Mouse (Mus musculus): ENCODE data around the gene Mdk. TPM values are rescaled to one million over a fixed set of nuclear protein-coding genes. Genes with fewer than 3 reads are reported as not detected.
A peak's percentile ranks its signal among the peaks of the same experiment; 100 is the strongest.

Mdk gene
- polyA plus RNA-seq, 1 experiment from 2014 or later, result 435 TPM

DNA sequence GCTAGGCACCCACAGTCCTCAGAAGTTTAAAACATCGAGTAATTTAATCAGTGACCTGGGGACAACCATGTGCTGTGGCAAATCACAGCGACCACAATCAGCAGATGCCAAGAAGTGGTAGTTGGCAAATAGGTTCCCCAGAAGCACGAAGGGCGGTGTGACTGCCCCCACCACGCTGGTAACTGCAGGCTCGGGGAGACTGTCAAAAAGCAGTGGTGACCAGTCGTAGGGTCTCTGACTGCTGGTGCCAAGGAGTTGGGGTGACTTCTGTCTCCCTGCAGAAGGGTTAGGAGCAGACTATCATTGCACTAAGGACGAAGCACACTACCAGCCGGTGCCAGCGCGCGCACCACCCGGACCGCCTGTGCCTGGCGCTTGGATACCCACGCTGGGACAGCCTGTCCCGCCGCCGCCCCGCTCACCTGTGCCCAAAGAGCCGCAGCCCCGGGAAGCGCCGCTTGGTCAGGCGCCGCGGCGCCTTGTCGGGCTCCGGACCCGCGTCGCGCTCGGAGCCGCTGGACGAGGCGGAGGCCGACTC, 30.8 kb upstream of the Mdk start:
- peak overlapping the region; percentile 97 for H3K4me2 ChIP-seq (ENCODE audit: low read length)
- no peaks in the 10 kb centered on the region for H3K9me3 ChIP-seq (ENCODE audit: control insufficient read depth, low read length)
- no peaks in the 10 kb centered on the region for H3K36me3 ChIP-seq (ENCODE audit: control insufficient read depth, insufficient read depth, low read length)
- under 1% methylated on average over 30 of the region's 39 CpGs for WGBS
- peak overlapping the region; percentile 90 to 92 for H3K4me3 ChIP-seq (ENCODE audit: control insufficient read depth in 1 of 2, insufficient read depth in 1 of 2, low read depth in 1 of 2, low read length in 2 of 2)
- H3K9ac ChIP-seq (ENCODE audit: low read length), result peak overlapping the region; percentile 95
- H3K4me1 ChIP-seq (ENCODE audit: control insufficient read depth in 2 of 2, insufficient read depth in 2 of 2, low read length in 2 of 2), result peaks cover 32 to 45% of the 10 kb centered on the region in 2 experiments
- no peaks in the 10 kb centered on the region for H3K27me3 ChIP-seq (ENCODE audit: control insufficient read depth, insufficient read depth, low read length)
- H3K27ac ChIP-seq (replicated peaks in 1 of 2; ENCODE audit: control insufficient read depth in 1 of 2, insufficient read depth in 1 of 2, low read depth in 2 of 2, low read length in 2 of 2), result peak overlapping the region; percentile 6 to 82; a peak in 3 of 4 replicates
- no peak; the same call in 1 of the 2 replicates for ATAC-seq (ENCODE audit: insufficient number of reproducible peaks, insufficient read depth, low FRiP score, low read depth)

- Histone ChIP-seq H3K4me2 (ENCODE audit: low read length) (peak overlapping the region; percentile 97), H3K9me3 (ENCODE audit: control insufficient read depth, low read length) (no peaks in the 10 kb centered on the region), H3K9ac (ENCODE audit: low read length) (peak overlapping the region; percentile 95), H3K36me3 (ENCODE audit: control insufficient read depth, insufficient read depth, low read length) (no peaks in the 10 kb centered on the region), H3K27ac (replicated peaks in 1 of 2; ENCODE audit: control insufficient read depth in 1 of 2, insufficient read depth in 1 of 2, low read depth in 2 of 2, low read length in 2 of 2) (0 out of 4 replicates have a peak overlapping the region, but pooled peaks of 1 of the 2 experiments have one; percentile 28), H3K27me3 (ENCODE audit: control insufficient read depth, insufficient read depth, low read length) (no peaks in the 10 kb centered on the region), H3K4me3 (ENCODE audit: control insufficient read depth in 1 of 2, insufficient read depth in 1 of 2, low read depth in 1 of 2, low read length in 2 of 2) (peak overlapping the region; percentile 90 to 92), H3K4me1 (ENCODE audit: control insufficient read depth in 2 of 2, insufficient read depth in 2 of 2, low read length in 2 of 2) (peaks cover 35 to 53% of the 10 kb centered on the region in 2 experiments)
- 49% methylated on average over 4 of the region's 4 CpGs for WGBS
- no peak for ATAC-seq (ENCODE audit: insufficient number of reproducible peaks, insufficient read depth, low FRiP score, low read depth)
Measured at GRCm38 (mm10) chr2:91961901-91962761, 30.0 kb upstream of the Mdk start.

DNA sequence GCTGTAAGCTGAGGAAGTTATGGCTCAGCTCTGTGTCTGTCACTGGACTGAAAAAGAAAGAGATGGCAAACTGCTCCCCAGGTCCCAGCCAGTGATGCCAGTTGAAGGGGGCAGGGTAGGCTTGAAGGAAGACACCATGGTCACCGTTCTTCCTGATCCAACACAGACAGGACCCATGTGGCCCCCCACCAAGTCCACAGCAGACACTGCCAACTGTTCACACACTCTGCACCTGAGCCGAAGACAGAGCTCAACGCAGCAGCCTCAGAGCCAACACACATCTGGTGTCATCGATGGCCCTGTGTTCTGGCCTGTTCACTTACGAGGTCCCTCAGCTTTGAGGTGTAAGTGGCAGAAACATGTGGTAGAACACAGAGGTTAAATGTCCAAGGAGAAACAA, 28.4 kb upstream of the Mdk start:
- Histone ChIP-seq H3K9ac (ENCODE audit: low read length) (no peak overlapping the region), H3K4me3 (ENCODE audit: control insufficient read depth in 1 of 2, insufficient read depth in 1 of 2, low read depth in 1 of 2, low read length in 2 of 2) (no peak overlapping the region), H3K36me3 (ENCODE audit: control insufficient read depth, insufficient read depth, low read length) (no peaks in the 10 kb centered on the region), H3K9me3 (ENCODE audit: control insufficient read depth, low read length) (no peaks in the 10 kb centered on the region), H3K27me3 (ENCODE audit: control insufficient read depth, insufficient read depth, low read length) (no peaks in the 10 kb centered on the region), H3K4me2 (ENCODE audit: low read length) (no peak overlapping the region), H3K27ac (replicated peaks in 1 of 2; ENCODE audit: control insufficient read depth in 1 of 2, insufficient read depth in 1 of 2, low read depth in 2 of 2, low read length in 2 of 2) (no peak overlapping the region), H3K4me1 (ENCODE audit: control insufficient read depth in 2 of 2, insufficient read depth in 2 of 2, low read length in 2 of 2) (peaks cover 38 to 64% of the 10 kb centered on the region in 2 experiments)
- WGBS, result 91% methylated on average over 5 of the region's 5 CpGs
- ATAC-seq (ENCODE audit: insufficient number of reproducible peaks, insufficient read depth, low FRiP score, low read depth), result no peak

DNA sequence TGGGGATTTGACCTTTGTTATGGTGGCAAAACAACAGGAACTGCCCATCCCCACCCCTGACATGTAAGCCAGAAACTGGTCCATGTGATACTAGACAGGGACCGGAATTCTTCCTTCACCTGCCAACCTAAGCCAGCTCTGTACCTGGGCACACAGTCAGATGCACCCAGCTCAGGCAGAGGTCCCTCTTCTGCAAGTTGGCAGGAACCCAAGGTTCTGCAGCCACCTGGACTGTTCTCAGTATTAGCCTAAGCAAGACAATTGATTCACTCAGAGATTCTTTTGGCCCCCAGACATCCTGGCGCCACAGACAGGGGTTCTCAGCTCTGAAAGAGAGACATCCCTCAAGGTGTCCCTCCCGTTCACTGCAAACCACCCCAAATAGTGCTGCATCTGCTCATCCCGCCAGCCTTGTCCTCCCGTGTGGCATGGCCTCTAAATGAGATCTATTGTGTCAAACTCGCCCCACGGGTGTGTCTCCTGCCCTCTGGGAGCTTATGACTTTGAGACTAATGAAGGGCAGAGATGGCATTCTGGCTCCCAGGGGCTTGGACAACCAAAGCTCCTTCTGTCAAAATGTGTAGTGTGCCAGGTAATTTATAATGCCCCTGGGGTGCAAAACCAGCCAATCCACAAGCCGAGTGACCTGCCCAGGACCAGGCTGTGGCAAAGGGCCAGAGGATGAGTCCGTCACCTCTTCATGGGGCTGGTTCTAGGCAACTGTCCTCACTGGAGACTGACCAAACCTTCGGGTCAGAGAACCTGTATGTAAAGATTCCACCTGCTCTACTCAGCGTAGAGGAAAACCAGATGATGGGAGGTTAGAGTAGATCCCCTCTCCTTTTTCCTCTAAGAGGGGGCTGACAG, 27.7 kb upstream of the Mdk start:
- H3K4me3 ChIP-seq (ENCODE audit: control insufficient read depth in 1 of 2, insufficient read depth in 1 of 2, low read depth in 1 of 2, low read length in 2 of 2), result no peak overlapping the region
- no peak overlapping the region; a peak in 1 of 4 replicates for H3K27ac ChIP-seq (replicated peaks in 1 of 2; ENCODE audit: control insufficient read depth in 1 of 2, insufficient read depth in 1 of 2, low read depth in 2 of 2, low read length in 2 of 2)
- no peak for ATAC-seq (ENCODE audit: insufficient number of reproducible peaks, insufficient read depth, low FRiP score, low read depth)
- 80% methylated on average over 11 of the region's 11 CpGs for WGBS
- peak overlapping the region; percentile 41; the same call in 1 of the 2 replicates for H3K9ac ChIP-seq (ENCODE audit: low read length)
- no peaks in the 10 kb centered on the region for H3K9me3 ChIP-seq (ENCODE audit: control insufficient read depth, low read length)
- no peak overlapping the region for H3K4me2 ChIP-seq (ENCODE audit: low read length)
- H3K27me3 ChIP-seq (ENCODE audit: control insufficient read depth, insufficient read depth, low read length), result no peaks in the 10 kb centered on the region
- H3K4me1 ChIP-seq (ENCODE audit: control insufficient read depth in 2 of 2, insufficient read depth in 2 of 2, low read length in 2 of 2), result peaks cover 41 to 68% of the 10 kb centered on the region in 2 experiments
- H3K36me3 ChIP-seq (ENCODE audit: control insufficient read depth, insufficient read depth, low read length), result no peaks in the 10 kb centered on the region

DNA sequence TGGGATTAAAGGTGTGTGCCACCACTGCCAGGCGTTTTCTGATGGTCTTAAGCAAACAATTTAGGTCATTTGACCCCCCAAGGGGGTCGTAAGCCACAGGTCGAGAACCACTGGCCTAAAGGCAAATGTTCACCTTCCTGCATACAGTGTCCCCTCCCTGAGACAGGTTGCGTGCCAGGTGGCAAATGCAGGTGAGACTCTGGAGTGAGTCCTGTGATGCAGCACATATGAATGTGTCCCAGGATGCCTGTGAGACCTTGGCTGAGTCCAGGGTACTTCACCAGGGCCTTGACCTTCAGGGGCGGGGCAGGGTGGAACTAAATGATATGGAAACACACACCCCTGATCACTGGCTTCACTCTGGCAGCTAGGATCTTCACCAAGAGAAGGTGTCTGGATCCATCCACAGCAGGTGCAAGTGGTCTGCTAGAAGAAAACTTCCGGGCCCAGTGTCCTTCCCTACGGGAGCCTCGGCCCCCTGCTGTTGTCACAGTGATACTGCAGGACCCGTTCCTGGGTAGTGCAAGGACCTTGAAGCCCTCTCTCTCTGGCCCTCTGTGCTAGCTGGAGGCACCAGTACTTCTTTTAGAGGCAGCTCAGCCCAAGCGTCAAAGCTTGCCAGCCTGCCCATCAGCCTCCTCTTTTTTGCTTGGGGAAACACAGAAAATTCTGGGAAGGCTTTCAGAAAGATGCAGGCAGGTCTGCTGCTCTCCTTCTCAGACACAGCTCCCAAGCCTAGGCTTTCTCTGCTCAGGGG, 26.8 kb upstream of the Mdk start:
- ATAC-seq (ENCODE audit: insufficient number of reproducible peaks, insufficient read depth, low FRiP score, low read depth), result no peak
- Histone ChIP-seq H3K4me1 (ENCODE audit: control insufficient read depth in 2 of 2, insufficient read depth in 2 of 2, low read length in 2 of 2) (peaks cover 43 to 73% of the 10 kb centered on the region in 2 experiments), H3K9me3 (ENCODE audit: control insufficient read depth, low read length) (no peaks in the 10 kb centered on the region), H3K4me3 (ENCODE audit: control insufficient read depth in 1 of 2, insufficient read depth in 1 of 2, low read depth in 1 of 2, low read length in 2 of 2) (no peak overlapping the region), H3K9ac (ENCODE audit: low read length) (peak overlapping the region; percentile 41; the same call in 1 of the 2 replicates), H3K27ac (replicated peaks in 1 of 2; ENCODE audit: control insufficient read depth in 1 of 2, insufficient read depth in 1 of 2, low read depth in 2 of 2, low read length in 2 of 2) (no peak overlapping the region; a peak in 2 of 4 replicates), H3K36me3 (ENCODE audit: control insufficient read depth, insufficient read depth, low read length) (no peaks in the 10 kb centered on the region), H3K27me3 (ENCODE audit: control insufficient read depth, insufficient read depth, low read length) (no peaks in the 10 kb centered on the region), H3K4me2 (ENCODE audit: low read length) (no peak overlapping the region)
- 42% methylated on average over 10 of the region's 10 CpGs for WGBS

- H3K9ac ChIP-seq (ENCODE audit: low read length), result no peak overlapping the region
- no peak overlapping the region for H3K4me2 ChIP-seq (ENCODE audit: low read length)
Measured at GRCm38 (mm10) chr2:91958049-91958448, 26.0 kb upstream of the Mdk start.

More at GRCm38 (mm10) chr2:91958049-91958448, 26.0 kb upstream of the Mdk start:
- ATAC-seq (ENCODE audit: insufficient number of reproducible peaks, insufficient read depth, low FRiP score, low read depth), result no peak
- no peaks in the 10 kb centered on the region for H3K36me3 ChIP-seq (ENCODE audit: control insufficient read depth, insufficient read depth, low read length)
- H3K27me3 ChIP-seq (ENCODE audit: control insufficient read depth, insufficient read depth, low read length), result no peaks in the 10 kb centered on the region
- H3K4me1 ChIP-seq (ENCODE audit: control insufficient read depth in 2 of 2, insufficient read depth in 2 of 2, low read length in 2 of 2), result peaks cover 48 to 81% of the 10 kb centered on the region in 2 experiments
- peak overlapping the region in 1 of 2 experiments; percentile 77; a peak in 2 of 4 replicates for H3K27ac ChIP-seq (replicated peaks in 1 of 2; ENCODE audit: control insufficient read depth in 1 of 2, insufficient read depth in 1 of 2, low read depth in 2 of 2, low read length in 2 of 2)
- 66% methylated on average over 8 of the region's 8 CpGs for WGBS
- H3K9me3 ChIP-seq (ENCODE audit: control insufficient read depth, low read length), result no peaks in the 10 kb centered on the region
- H3K4me3 ChIP-seq (ENCODE audit: control insufficient read depth in 1 of 2, insufficient read depth in 1 of 2, low read depth in 1 of 2, low read length in 2 of 2), result no peak overlapping the region

All from heart, embryonic 14.5 days (tissue).